Mouse (Mus musculus) cerebellum, adult 2 months (tissue): Measurements from ENCODE around the gene Thra.

Source experiments
- CTCF ChIP-seq: fragments of 200-500 bp; IDR thresholded peaks from 2 replicates; pipeline ENCODE4 v1.5.1; 2011; ENCODE audit warnings: low read depth, mild to moderate bottlenecking, control low read depth, low read length, moderate library complexity, borderline replicate concordance; ENCODE audit not compliant: insufficient read depth
- POLR2A ChIP-seq: fragments of 200-500 bp; IDR thresholded peaks from 2 replicates; pipeline ENCODE4 v1.6.1; 2011; ENCODE audit warnings: low read length, control low read depth, borderline replicate concordance; ENCODE audit not compliant: insufficient read depth

DNA sequence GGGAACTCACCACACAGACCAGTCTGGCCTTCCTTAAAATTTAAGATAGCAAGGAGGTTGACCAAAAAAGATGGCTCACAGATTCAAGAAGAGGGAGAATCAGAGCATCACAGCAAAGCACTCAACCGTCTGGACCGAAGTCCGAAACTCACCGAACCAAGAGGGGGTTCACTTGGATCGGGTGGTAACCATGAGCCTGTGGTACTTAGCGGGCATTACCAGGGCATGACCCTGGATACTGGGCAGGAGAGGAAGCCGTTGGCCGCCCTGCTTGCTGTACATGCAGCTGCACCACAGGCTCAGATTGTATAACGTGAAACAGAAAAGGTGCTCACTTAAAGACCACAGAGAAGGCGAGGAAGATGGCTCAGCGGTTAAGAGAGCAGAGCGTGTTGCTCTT, 43.2 kb upstream of the Thra start:
- TF ChIP-seq CTCF (no peak), POLR2A (no peak)
